Mouse (Mus musculus) thymus, postnatal 4 days (tissue): ENCODE results near the gene Hist1h2ad.

Experiments used
- DNase-seq: peaks from one replicate; pipeline ENCODE4 v3.0.0; 2021

Gene Hist1h2ad

DNA sequence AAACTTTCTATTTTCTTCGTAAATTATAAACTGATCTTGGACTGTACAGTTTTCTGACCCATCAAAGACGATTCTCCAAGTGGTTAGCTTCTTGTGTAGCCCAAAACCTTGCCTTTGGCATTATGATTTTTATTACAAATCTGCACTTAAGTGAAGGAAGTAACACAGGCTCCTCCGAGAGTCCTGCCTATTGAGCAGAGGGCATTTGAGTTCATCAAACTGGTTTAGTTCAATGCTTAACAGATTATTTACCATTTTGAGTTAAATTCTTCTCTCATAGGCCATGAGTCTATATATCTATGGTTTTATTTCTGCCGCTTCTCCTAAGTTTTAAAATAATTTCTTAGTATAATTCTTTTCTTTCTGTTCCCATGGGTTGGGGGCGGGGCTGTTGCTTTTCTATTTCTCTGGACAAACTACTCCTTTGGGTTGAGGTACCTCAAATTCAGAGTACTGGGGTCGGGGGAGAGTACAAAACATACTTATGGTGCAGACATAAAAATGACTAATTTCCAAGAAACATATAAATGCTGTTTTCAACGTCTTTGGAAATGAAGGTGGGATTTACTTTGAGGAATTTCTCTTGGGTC, 48.8 kb downstream of the Hist1h2ad start:
- DNase-seq = peak; percentile 47
